Mouse (Mus musculus) thymus, adult 2 months (tissue): Measurements from ENCODE around the gene Gm26620. TPM values are rescaled to one million over a fixed set of nuclear protein-coding genes. Genes with fewer than 3 reads are reported as not detected.

Experiments used
- DNase-seq: peaks from one replicate; pipeline ENCODE4 v3.0.0; 2021
- H3K27ac ChIP-seq: fragments of 200-500 bp; 2 replicates; pipeline ENCODE4 v1.5.1; 2012; ENCODE audit warnings: low read length, control low read depth; ENCODE audit not compliant: control insufficient read depth, insufficient read depth
- H3K27me3 ChIP-seq: fragments of 200-500 bp; 2 replicates; pipeline ENCODE4 v1.6.1; 2012; ENCODE audit warnings: mild to moderate bottlenecking, low read length, moderate library complexity, mixed read lengths; ENCODE audit not compliant: control insufficient read depth, insufficient read depth
- H3K36me3 ChIP-seq: fragments of 200-500 bp; 2 replicates; pipeline ENCODE4 v1.6.1; 2012; ENCODE audit warnings: mild to moderate bottlenecking, low read length, moderate library complexity; ENCODE audit not compliant: control insufficient read depth, insufficient read depth
- H3K4me1 ChIP-seq: fragments of 200-500 bp; replicated peaks from 2 replicates; pipeline ENCODE4 v1.6.1; 2012; ENCODE audit warnings: low read length; ENCODE audit not compliant: control insufficient read depth, insufficient read depth
- H3K4me3 ChIP-seq: fragments of 200-500 bp; 2 replicates; pipeline ENCODE4 v1.5.1; 2012; ENCODE audit warnings: mild to moderate bottlenecking, low read length, control low read depth, moderate library complexity; ENCODE audit not compliant: control insufficient read depth, insufficient read depth
- CTCF ChIP-seq: fragments of 200-500 bp; IDR thresholded peaks from 2 replicates; pipeline ENCODE4 v1.5.1; 2012; ENCODE audit warnings: mild to moderate bottlenecking, control low read depth, low read length, moderate library complexity, borderline replicate concordance; ENCODE audit not compliant: control insufficient read depth, poor library complexity, insufficient read depth; ENCODE audit errors: extremely low read depth
- POLR2A ChIP-seq: fragments of 200-500 bp; IDR thresholded peaks from 2 replicates; pipeline ENCODE4 v1.6.1; 2012; ENCODE audit warnings: mild to moderate bottlenecking, low read length, control low read depth, moderate library complexity; ENCODE audit not compliant: control insufficient read depth, poor library complexity, insufficient read depth; ENCODE audit errors: extremely low read depth
- WGBS: fragments of 180-500 bp; shearing (Covaris S2); methylation state at CpG from one replicate; pipeline ENCODE4 v1.1.7; 2018; 5-methylcytosine and 5-hydroxymethylcytosine counted together
- polyA plus RNA-seq: library from polyadenylated mRNA; depleted of rRNA; stranded (reverse); fragments of >200 nt; gene quantifications from 2 replicates; pipeline ENCODE4 v1.2.3, GENCODE M21; 2012

Gene Gm26620
- polyA plus RNA-seq, 1 experiment, result 0.26 TPM

- Histone ChIP-seq H3K36me3 (no peaks in the 10 kb centered on the region), H3K27ac (no peak overlapping the region), H3K27me3 (no peaks in the 10 kb centered on the region), H3K4me1 (no peaks in the 10 kb centered on the region), H3K4me3 (no peak overlapping the region)
- DNase-seq, result no peak
- 98% methylated on average over 23 of the region's 23 CpGs for WGBS
- TF ChIP-seq POLR2A (no peak), CTCF (no peak)
Observed at GRCm38 (mm10) chr1:170850637-170851624, 33.9 kb upstream of the Gm26620 start.

- no peak for DNase-seq
- no peak overlapping the region for H3K4me3 ChIP-seq
- H3K36me3 ChIP-seq, result no peaks in the 10 kb centered on the region
- 88% methylated on average over 3 of the region's 3 CpGs for WGBS
- no peaks in the 10 kb centered on the region for H3K4me1 ChIP-seq
- no peak overlapping the region for H3K27ac ChIP-seq
- H3K27me3 ChIP-seq, result no peaks in the 10 kb centered on the region
- TF ChIP-seq POLR2A (no peak), CTCF (no peak)
Observed at GRCm38 (mm10) chr1:170853604-170854003, 31.3 kb upstream of the Gm26620 start.

- Histone ChIP-seq H3K4me3 (no peak overlapping the region), H3K36me3 (no peaks in the 10 kb centered on the region), H3K27me3 (no peaks in the 10 kb centered on the region), H3K27ac (no peak overlapping the region), H3K4me1 (no peaks in the 10 kb centered on the region)
- 97% methylated on average over 13 of the region's 13 CpGs for WGBS
- no peak for DNase-seq
- TF ChIP-seq POLR2A, result no peak
- TF ChIP-seq CTCF, result no peak
Observed at GRCm38 (mm10) chr1:170855056-170855760, 29.7 kb upstream of the Gm26620 start.

- no peak for TF ChIP-seq CTCF
- TF ChIP-seq POLR2A, result no peak
- no peak overlapping the region for H3K27ac ChIP-seq
- DNase-seq, result no peak
- no peaks in the 10 kb centered on the region for H3K27me3 ChIP-seq
- no peaks in the 10 kb centered on the region for H3K36me3 ChIP-seq
- 90% methylated on average over 2 of the region's 2 CpGs for WGBS
- peaks cover 4% of the 10 kb centered on the region for H3K4me1 ChIP-seq
- no peak overlapping the region for H3K4me3 ChIP-seq
Observed at GRCm38 (mm10) chr1:170857369-170857768, 27.5 kb upstream of the Gm26620 start.

GRCm38 (mm10) chr1:170858872-170859271 lies 26.0 kb upstream of the Gm26620 start:
- DNase-seq, result no peak
- Histone ChIP-seq H3K27me3 (no peaks in the 10 kb centered on the region), H3K27ac (no peak overlapping the region), H3K4me3 (no peak overlapping the region), H3K36me3 (no peaks in the 10 kb centered on the region), H3K4me1 (peaks cover 8% of the 10 kb centered on the region)
- 91% methylated on average over 2 of the region's 2 CpGs for WGBS
- TF ChIP-seq POLR2A (no peak), CTCF (no peak)

- H3K4me1 ChIP-seq, result peaks cover 8% of the 10 kb centered on the region
- H3K27me3 ChIP-seq, result no peaks in the 10 kb centered on the region
- H3K36me3 ChIP-seq, result no peaks in the 10 kb centered on the region
- no peak overlapping the region for H3K27ac ChIP-seq
- 29% methylated on average over 13 of the region's 13 CpGs for WGBS
- no peak overlapping the region for H3K4me3 ChIP-seq
- no peak for DNase-seq
- TF ChIP-seq CTCF (no peak), POLR2A (no peak)
Observed at GRCm38 (mm10) chr1:170861671-170862434, 23.0 kb upstream of the Gm26620 start.
